Mouse (Mus musculus) myocyte (in vitro differentiated cells): ENCODE data around the gene Gucd1.

Experiments used
- CEBPB ChIP-seq: IDR thresholded peaks from 2 replicates; pipeline ENCODE4 v1.6.1; 2011; ENCODE audit warnings: mild to moderate bottlenecking, moderate library complexity; ENCODE audit not compliant: poor library complexity, insufficient read depth, severe bottlenecking
- E2F4 ChIP-seq: IDR thresholded peaks from one replicate; pipeline ENCODE4 v1.6.1; 2011; ENCODE audit warnings: mild to moderate bottlenecking, control low read depth, moderate library complexity; ENCODE audit not compliant: insufficient read depth
- MAX ChIP-seq: IDR thresholded peaks from one replicate; pipeline ENCODE4 v1.6.1; 2011; ENCODE audit warnings: low read depth, mild to moderate bottlenecking, control low read depth
- MYOG ChIP-seq, 3 experiments: IDR thresholded peaks; one replicate each; pipeline ENCODE4 v1.6.1; 2011; ENCODE audit warnings: control low read depth in 2 of 3, low read depth in 2 of 3, mild to moderate bottlenecking in 2 of 3; ENCODE audit not compliant: insufficient read length in 2 of 3, control insufficient read depth in 1 of 3, insufficient read depth in 1 of 3
- POLR2A ChIP-seq: IDR thresholded peaks from one replicate; pipeline ENCODE4 v1.6.1; 2011; ENCODE audit warnings: low read depth, mild to moderate bottlenecking, control low read depth, moderate library complexity; ENCODE audit not compliant: insufficient read length
- POLR2AphosphoS2 ChIP-seq: IDR thresholded peaks from one replicate; pipeline ENCODE4 v1.6.1; 2011; ENCODE audit warnings: low read depth, control low read depth; ENCODE audit not compliant: insufficient read length
- TCF12 ChIP-seq: IDR thresholded peaks from one replicate; pipeline ENCODE4 v1.6.1; 2011; ENCODE audit warnings: mild to moderate bottlenecking, control low read depth; ENCODE audit not compliant: poor library complexity, insufficient read depth, severe bottlenecking
- USF1 ChIP-seq: IDR thresholded peaks from one replicate; pipeline ENCODE4 v1.6.1; 2011; ENCODE audit warnings: low read depth, mild to moderate bottlenecking, control low read depth, moderate library complexity

GRCm38 (mm10) chr10:75565906-75566305, 48.1 kb upstream of the Gucd1 start:
- TF ChIP-seq POLR2AphosphoS2 (no peak), POLR2A (no peak), USF1 (no peak), MYOG (IDR thresholded peaks at IDR 0.05; ENCODE audit: control insufficient read depth in 1 of 3, insufficient read depth in 1 of 3, insufficient read length in 2 of 3, low read depth in 2 of 3) (no peak), TCF12 (no peak), MAX (no peak), E2F4 (no peak), CEBPB (no peak)
